Mouse (Mus musculus): ENCODE data around the gene Urad. TPM values are rescaled to one million over a fixed set of nuclear protein-coding genes. Genes with fewer than 3 reads are reported as not detected.

Urad gene
- not detected for total RNA-seq (2021)

GRCm38 (mm10) chr5:147322183-147322582 is at the start of gene Urad:
Gene Urad, minus strand, starts transcription at chr5:147322440.
- intact Hi-C loops (cut with DNase I), result no loop called here
- DNase-seq, result no peak

- DNase-seq, result no peak
Observed at GRCm38 (mm10) chr5:147370276-147370675, 48.0 kb upstream of the Urad start.

GRCm38 (mm10) chr5:147368221-147368620 is 46.0 kb upstream of the Urad start:
- intact Hi-C loops (cut with DNase I), result no loop called here
- DNase-seq, result no peak

More at GRCm38 (mm10) chr5:147370276-147370675, 48.0 kb upstream of the Urad start:
- intact Hi-C loops (cut with DNase I), result no loop called here

GRCm38 (mm10) chr5:147365995-147366765 is 43.9 kb upstream of the Urad start:
- no peak for DNase-seq
- intact Hi-C loops (cut with DNase I), result no loop called here

GRCm38 (mm10) chr5:147363054-147363453 is 40.8 kb upstream of the Urad start:
- peak; percentile 8 to 17 for DNase-seq
- intact Hi-C loops (cut with DNase I), result no loop called here

GRCm38 (mm10) chr5:147358481-147358880 is 36.2 kb upstream of the Urad start:
- intact Hi-C loops (cut with DNase I), result no loop called here

GRCm38 (mm10) chr5:147357536-147357935 is 35.3 kb upstream of the Urad start:
- no peak for DNase-seq
- intact Hi-C loops (cut with DNase I), result no loop called here

More at GRCm38 (mm10) chr5:147358481-147358880, 36.2 kb upstream of the Urad start:
- no peak for DNase-seq

- intact Hi-C loops (cut with DNase I), result no loop called here
- DNase-seq, result no peak
Observed at GRCm38 (mm10) chr5:147356260-147357055, 34.2 kb upstream of the Urad start.

GRCm38 (mm10) chr5:147355788-147356187 is 33.5 kb upstream of the Urad start:
- intact Hi-C loops (cut with DNase I), result no loop called here

GRCm38 (mm10) chr5:147354985-147355384 is 32.7 kb upstream of the Urad start:
- intact Hi-C loops (cut with DNase I), result no loop called here
- no peak for DNase-seq

More at GRCm38 (mm10) chr5:147355788-147356187, 33.5 kb upstream of the Urad start:
- DNase-seq, result no peak

GRCm38 (mm10) chr5:147354161-147354780 is 32.0 kb upstream of the Urad start:
- intact Hi-C loops (cut with DNase I), result no loop called here
- no peak for DNase-seq

- no peak for DNase-seq
- intact Hi-C loops (cut with DNase I), result no loop called here
Observed at GRCm38 (mm10) chr5:147351931-147352330, 29.7 kb upstream of the Urad start.

- DNase-seq, result no peak
- intact Hi-C loops (cut with DNase I), result no loop called here
Observed at GRCm38 (mm10) chr5:147345981-147346380, 23.7 kb upstream of the Urad start.

- no peak for DNase-seq
- intact Hi-C loops (cut with DNase I), result no loop called here
Observed at GRCm38 (mm10) chr5:147343904-147344303, 21.7 kb upstream of the Urad start.

GRCm38 (mm10) chr5:147342901-147343300 is 20.7 kb upstream of the Urad start:
- DNase-seq, result no peak
- intact Hi-C loops (cut with DNase I), result no loop called here

- intact Hi-C loops (cut with DNase I), result no loop called here
- DNase-seq, result no peak
Observed at GRCm38 (mm10) chr5:147340741-147341414, 18.6 kb upstream of the Urad start.

- intact Hi-C loops (cut with DNase I), result loop anchor here (10.0 kb wide), 1 partner anchor 185 kb away; no protein-coding TSS in a partner anchor
- DNase-seq, result no peak
Observed at GRCm38 (mm10) chr5:147339560-147339959, 17.3 kb upstream of the Urad start.

- intact Hi-C loops (cut with DNase I), result loop anchor here (10.0 kb wide), 1 partner anchor 186 kb away; no protein-coding TSS in a partner anchor
- no peak for DNase-seq
Observed at GRCm38 (mm10) chr5:147338967-147339366, 16.7 kb upstream of the Urad start.

GRCm38 (mm10) chr5:147332711-147333110 is 10.5 kb upstream of the Urad start:
- intact Hi-C loops (cut with DNase I), result loop anchor here (10.0 kb wide), 1 partner anchor 192 kb away; no protein-coding TSS in a partner anchor
- no peak for DNase-seq

GRCm38 (mm10) chr5:147331547-147331946 is 9.3 kb upstream of the Urad start:
- DNase-seq, result peak; percentile 29 to 55
- intact Hi-C loops (cut with DNase I), result loop anchor here (10.0 kb wide), 1 partner anchor 193 kb away; no protein-coding TSS in a partner anchor

All from heart, postnatal 10 days (tissue).